Mouse (Mus musculus) embryonic facial prominence, embryonic 13.5 days (tissue): ENCODE measurements at regions not wholly inside any gene's neighbourhood (a gene's known extent, or its start where the extent isn't known, plus 50 kb on each side); places are given as distances from the start of the nearest gene placed in this dataset.

Experiments used
- ATAC-seq: fragments of 200-750 bp; cut with Nextera tagmentation; 2 replicates; pipeline ENCODE4 v1.8.0; 2017; ENCODE audit warnings: low read depth; ENCODE audit not compliant: insufficient number of reproducible peaks, insufficient read depth, low FRiP score, low TSS enrichment
- H3K27ac ChIP-seq: fragments of 300-500 bp; sonication (generic); 2 replicates; pipeline ENCODE4 v1.5.1; 2015; ENCODE audit warnings: moderate library complexity, mild to moderate bottlenecking, inconsistent platforms
- H3K27me3 ChIP-seq: fragments of 300-500 bp; sonication (generic); 2 replicates; pipeline ENCODE4 v1.6.1; 2015; ENCODE audit warnings: mild to moderate bottlenecking, inconsistent platforms
- H3K36me3 ChIP-seq: fragments of 300-500 bp; sonication (generic); 2 replicates; pipeline ENCODE4 v1.6.1; 2015; ENCODE audit warnings: mild to moderate bottlenecking, inconsistent platforms
- H3K4me1 ChIP-seq: fragments of 300-500 bp; sonication (generic); 2 replicates; pipeline ENCODE4 v1.6.1; 2015; ENCODE audit warnings: inconsistent platforms
- H3K4me2 ChIP-seq: fragments of 300-500 bp; sonication (generic); 2 replicates; pipeline ENCODE4 v1.6.1; 2015; ENCODE audit warnings: moderate library complexity, mild to moderate bottlenecking, inconsistent platforms
- H3K4me3 ChIP-seq: fragments of 300-500 bp; sonication (generic); 2 replicates; pipeline ENCODE4 v1.5.1; 2015; ENCODE audit warnings: mild to moderate bottlenecking, inconsistent platforms
- H3K9ac ChIP-seq: fragments of 300-500 bp; sonication (generic); 2 replicates; pipeline ENCODE4 v1.6.1; 2015; ENCODE audit warnings: mild to moderate bottlenecking, inconsistent platforms
- H3K9me3 ChIP-seq: fragments of 300-500 bp; sonication (generic); 2 replicates; pipeline ENCODE4 v1.6.1; 2016; ENCODE audit warnings: inconsistent platforms
- WGBS: fragments of 180-500 bp; shearing (Covaris S2); methylation state at CpG from one replicate; pipeline ENCODE4 v1.1.7; 2015; ENCODE audit warnings: mixed read lengths; 5-methylcytosine and 5-hydroxymethylcytosine counted together

- peaks cover 17% of the 10 kb centered on the region for H3K27me3 ChIP-seq
- 59% methylated on average over 5 of the region's 5 CpGs for whole genome bisulfite sequencing
- H3K9ac ChIP-seq = no peak overlapping the region
- H3K9me3 ChIP-seq = no peaks in the 10 kb centered on the region
- H3K27ac ChIP-seq = no peak overlapping the region
- H3K4me1 ChIP-seq = peaks cover 11% of the 10 kb centered on the region
- no peaks in the 10 kb centered on the region for H3K36me3 ChIP-seq
- ATAC-seq = no peak
- no peak overlapping the region for H3K4me2 ChIP-seq
- H3K4me3 ChIP-seq = no peak overlapping the region
Measured at GRCm38 (mm10) chr5:101024796-101025195, 179.3 kb downstream of the Gpat3 start.

GRCm38 (mm10) chr5:101023784-101024183, 178.3 kb downstream of the Gpat3 start:
- Histone ChIP-seq H3K27ac (no peak overlapping the region), H3K4me1 (peaks cover 11% of the 10 kb centered on the region), H3K27me3 (peaks cover 14% of the 10 kb centered on the region), H3K9ac (no peak overlapping the region), H3K36me3 (no peaks in the 10 kb centered on the region), H3K9me3 (no peaks in the 10 kb centered on the region), H3K4me2 (no peak overlapping the region), H3K4me3 (no peak overlapping the region)
- no peak for ATAC-seq
- 45% methylated on average over 8 of the region's 8 CpGs for WGBS

GRCm38 (mm10) chr5:101020784-101021183, 175.3 kb downstream of the Gpat3 start:
- no peak overlapping the region for H3K27ac ChIP-seq
- no peaks in the 10 kb centered on the region for H3K36me3 ChIP-seq
- no peak overlapping the region for H3K9ac ChIP-seq
- H3K4me3 ChIP-seq = no peak overlapping the region
- ATAC-seq = no peak
- H3K4me1 ChIP-seq = peaks cover 11% of the 10 kb centered on the region
- peak overlapping the region; percentile 27 for H3K4me2 ChIP-seq
- H3K9me3 ChIP-seq = no peaks in the 10 kb centered on the region
- WGBS = 8% methylated on average over 11 of the region's 11 CpGs
- peaks cover 9% of the 10 kb centered on the region; the same call in 1 of the 2 replicates for H3K27me3 ChIP-seq

- Histone ChIP-seq H3K9me3 (no peaks in the 10 kb centered on the region), H3K27me3 (no peaks in the 10 kb centered on the region), H3K9ac (no peak overlapping the region), H3K4me3 (no peak overlapping the region), H3K4me2 (no peak overlapping the region), H3K4me1 (no peaks in the 10 kb centered on the region), H3K27ac (no peak overlapping the region), H3K36me3 (no peaks in the 10 kb centered on the region)
- ATAC-seq = no peak
- 79% methylated on average over 5 of the region's 5 CpGs for WGBS
Measured at GRCm38 (mm10) chr5:101013844-101014243, 168.3 kb downstream of the Gpat3 start.

GRCm38 (mm10) chr5:101005216-101005615, 159.7 kb downstream of the Gpat3 start:
- no peak overlapping the region for H3K4me3 ChIP-seq
- H3K27me3 ChIP-seq = no peaks in the 10 kb centered on the region
- no peak for ATAC-seq
- no peak overlapping the region for H3K27ac ChIP-seq
- no peak overlapping the region for H3K9ac ChIP-seq
- no peaks in the 10 kb centered on the region for H3K9me3 ChIP-seq
- H3K36me3 ChIP-seq = no peaks in the 10 kb centered on the region
- H3K4me1 ChIP-seq = no peaks in the 10 kb centered on the region
- WGBS = 60% methylated on average over 3 of the region's 3 CpGs
- H3K4me2 ChIP-seq = no peak overlapping the region

- 88% methylated on average over 6 of the region's 6 CpGs for WGBS
- Histone ChIP-seq H3K4me2 (no peak overlapping the region), H3K36me3 (no peaks in the 10 kb centered on the region), H3K27ac (no peak overlapping the region), H3K27me3 (no peaks in the 10 kb centered on the region), H3K9ac (no peak overlapping the region), H3K4me3 (no peak overlapping the region), H3K9me3 (no peaks in the 10 kb centered on the region), H3K4me1 (0 out of 2 replicates have a peak, but pooled peaks cover 3% of the 10 kb centered on the region)
- ATAC-seq = no peak
Measured at GRCm38 (mm10) chr5:101000436-101000835, 154.9 kb downstream of the Gpat3 start.

- H3K4me3 ChIP-seq = no peak overlapping the region
- no peaks in the 10 kb centered on the region for H3K9me3 ChIP-seq
- WGBS = 68% methylated on average over 2 of the region's 2 CpGs
- no peak overlapping the region for H3K4me2 ChIP-seq
- no peak overlapping the region for H3K9ac ChIP-seq
- H3K36me3 ChIP-seq = no peaks in the 10 kb centered on the region
- H3K27ac ChIP-seq = no peak overlapping the region
- no peak for ATAC-seq
- no peaks in the 10 kb centered on the region for H3K27me3 ChIP-seq
- no peaks in the 10 kb centered on the region for H3K4me1 ChIP-seq
Measured at GRCm38 (mm10) chr5:100992365-100992764, 146.9 kb downstream of the Gpat3 start.

GRCm38 (mm10) chr5:100991626-100992025, 146.1 kb downstream of the Gpat3 start:
- H3K27me3 ChIP-seq = no peaks in the 10 kb centered on the region
- H3K4me3 ChIP-seq = no peak overlapping the region
- no peak overlapping the region for H3K4me2 ChIP-seq
- ATAC-seq = no peak
- no peaks in the 10 kb centered on the region for H3K4me1 ChIP-seq
- 22% methylated on average over 5 of the region's 5 CpGs for WGBS
- no peak overlapping the region for H3K27ac ChIP-seq
- no peak overlapping the region for H3K9ac ChIP-seq
- H3K36me3 ChIP-seq = no peaks in the 10 kb centered on the region
- H3K9me3 ChIP-seq = no peaks in the 10 kb centered on the region

- Histone ChIP-seq H3K4me1 (no peaks in the 10 kb centered on the region), H3K9me3 (no peaks in the 10 kb centered on the region), H3K27me3 (no peaks in the 10 kb centered on the region), H3K27ac (no peak overlapping the region), H3K9ac (no peak overlapping the region), H3K36me3 (no peaks in the 10 kb centered on the region), H3K4me2 (no peak overlapping the region), H3K4me3 (no peak overlapping the region)
- WGBS = 59% methylated on average over 10 of the region's 10 CpGs
- no peak for ATAC-seq
Measured at GRCm38 (mm10) chr5:100982573-100982936, 137.0 kb downstream of the Gpat3 start.

GRCm38 (mm10) chr5:100981849-100982572, 136.5 kb downstream of the Gpat3 start:
- H3K4me3 ChIP-seq = no peak overlapping the region
- H3K27ac ChIP-seq = no peak overlapping the region
- H3K27me3 ChIP-seq = no peaks in the 10 kb centered on the region
- no peaks in the 10 kb centered on the region for H3K4me1 ChIP-seq
- no peak overlapping the region for H3K4me2 ChIP-seq
- no peaks in the 10 kb centered on the region for H3K9me3 ChIP-seq
- H3K9ac ChIP-seq = no peak overlapping the region
- ATAC-seq = no peak
- 72% methylated on average over 18 of the region's 18 CpGs for WGBS
- H3K36me3 ChIP-seq = no peaks in the 10 kb centered on the region

GRCm38 (mm10) chr5:100976736-100977135, 131.2 kb downstream of the Gpat3 start:
- Histone ChIP-seq H3K4me3 (no peak overlapping the region), H3K4me1 (no peaks in the 10 kb centered on the region), H3K9ac (no peak overlapping the region), H3K9me3 (peaks cover 5% of the 10 kb centered on the region; the same call in 1 of the 2 replicates), H3K36me3 (no peaks in the 10 kb centered on the region), H3K27ac (no peak overlapping the region), H3K4me2 (no peak overlapping the region), H3K27me3 (no peaks in the 10 kb centered on the region)
- ATAC-seq = no peak
- WGBS = 42% methylated on average over 2 of the region's 2 CpGs

GRCm38 (mm10) chr5:100951210-100951609, 105.7 kb downstream of the Gpat3 start:
- no peaks in the 10 kb centered on the region for H3K36me3 ChIP-seq
- H3K4me3 ChIP-seq = no peak overlapping the region
- H3K4me2 ChIP-seq = no peak overlapping the region
- H3K9ac ChIP-seq = no peak overlapping the region
- no peak for ATAC-seq
- H3K4me1 ChIP-seq = no peaks in the 10 kb centered on the region
- no peaks in the 10 kb centered on the region for H3K27me3 ChIP-seq
- no peak overlapping the region for H3K27ac ChIP-seq
- 51% methylated on average over 15 of the region's 15 CpGs for WGBS
- no peaks in the 10 kb centered on the region for H3K9me3 ChIP-seq
